Mouse (Mus musculus): ENCODE results near the gene Fndc11. TPM values are rescaled to one million over a fixed set of nuclear protein-coding genes. Genes with fewer than 3 reads are reported as not detected.

Gene Fndc11
- polyA plus RNA-seq (2012; rRNA removed) = 0.35 and 0.61 TPM in 2 replicates

DNA sequence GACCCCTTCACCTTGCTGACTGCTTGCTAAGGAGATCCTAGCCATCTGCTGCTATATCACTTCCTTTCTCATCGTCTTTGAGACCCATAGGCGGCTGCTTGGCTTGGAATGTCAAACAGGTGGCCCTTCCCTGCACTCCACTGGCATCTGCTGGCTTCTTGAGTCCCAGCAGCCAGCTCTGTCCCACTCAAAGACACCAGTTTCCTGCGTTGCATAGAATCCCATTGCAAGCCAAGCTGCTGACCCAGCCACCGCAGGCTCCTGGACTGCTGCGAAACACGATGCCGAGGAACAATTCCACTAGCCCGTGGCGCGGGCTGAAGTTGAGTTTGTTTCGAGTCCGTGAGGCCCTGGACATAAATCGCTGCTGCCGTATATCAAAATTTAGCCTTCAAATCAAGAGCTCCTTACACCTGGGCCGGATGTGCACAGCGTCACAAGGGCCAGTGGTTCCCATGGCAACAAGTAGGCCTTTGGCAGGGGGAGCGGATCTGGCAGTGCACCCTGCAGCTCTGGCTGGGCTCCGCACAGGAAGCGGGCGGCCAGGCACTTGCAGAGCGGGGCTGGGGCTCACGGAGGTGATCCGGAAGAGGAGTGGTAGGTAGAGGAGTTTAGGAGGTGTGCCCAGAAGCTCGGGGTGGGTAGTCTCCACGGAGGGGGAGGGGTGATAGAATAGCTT is at the start of gene Fndc11:
Fndc11 (plus strand) TSS at position 476 of the 679 bp plus-strand sequence.

DNA sequence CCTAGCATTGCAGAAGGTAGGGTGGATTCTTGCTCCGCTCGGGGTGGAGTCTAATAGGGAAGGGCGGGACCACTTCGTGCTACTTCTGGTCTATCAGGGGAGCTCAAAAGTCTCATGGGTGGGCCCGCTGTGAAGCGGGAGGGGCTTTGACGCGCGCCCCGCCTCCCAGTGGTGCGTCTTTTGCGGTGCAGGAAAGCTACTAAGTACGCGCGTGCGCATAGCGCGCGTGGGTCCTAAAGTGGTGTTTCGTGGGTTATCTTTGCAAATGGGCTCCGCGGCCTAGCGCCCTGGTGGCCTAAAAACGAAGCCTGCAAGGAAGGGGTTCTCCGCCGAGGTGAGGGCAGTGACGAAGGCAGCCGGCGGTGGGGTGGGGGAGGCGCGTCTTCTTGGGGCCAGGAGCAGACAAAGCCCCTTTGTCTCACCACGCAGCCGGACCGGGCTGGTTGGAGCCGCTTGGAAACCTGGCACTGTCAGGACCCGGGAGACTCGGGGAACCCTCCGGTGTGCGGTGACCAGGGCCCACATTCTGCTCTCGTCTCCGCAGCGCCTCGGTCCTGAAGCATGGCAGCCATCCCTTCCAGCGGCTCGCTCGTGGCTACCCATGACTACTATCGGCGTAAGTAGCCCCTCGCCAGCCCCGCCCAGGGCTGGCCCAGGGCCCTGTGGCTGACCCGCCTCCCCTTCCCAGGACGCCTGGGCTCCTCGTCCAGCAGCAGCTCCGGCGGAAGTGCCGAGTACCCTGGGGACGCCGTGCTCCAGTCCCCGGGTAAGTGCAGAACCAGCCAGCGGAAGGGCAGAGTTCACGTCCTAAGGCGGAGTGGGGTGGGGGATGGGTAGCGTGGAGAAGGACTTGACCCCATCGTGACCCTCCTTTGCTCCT is 32.5 kb upstream of the Fndc11 start, which contains the start of gene Ppdpf:
Ppdpf (plus strand) TSS at position 127 of the 880 bp plus-strand sequence.

GRCm38 (mm10) chr2:181202422-181202821 is 17.4 kb upstream of the Fndc11 start, which contains the start of gene Ptk6:
Gene Ptk6, minus strand, starts transcription at chr2:181202789.

GRCm38 (mm10) chr2:181213021-181213445 is 6.8 kb upstream of the Fndc11 start, which contains the start of gene Srms:
Gene Srms, minus strand, starts transcription at chr2:181213185.

GRCm38 (mm10) chr2:181241602-181242313 is 21.9 kb downstream of the Fndc11 start, which contains the start of gene Helz2:
Gene Helz2, minus strand, starts transcription at chr2:181242027.

Other genes starting within 250 kb of the Fndc11 start
- 4.1 and 4.6 TPM in 2 replicates for gene Col20a1, start 233.5 kb upstream of the Fndc11 start, polyA plus RNA-seq (2012; rRNA removed)
- gene Chrna4, start 176.5 kb upstream of the Fndc11 start, polyA plus RNA-seq (2012; rRNA removed) = 0.06 and 0.25 TPM in 2 replicates
- 1.1 and 1.4 TPM in 2 replicates for gene Kcnq2, start 84.7 kb upstream of the Fndc11 start, polyA plus RNA-seq (2012; rRNA removed)
- 8.8 and 9.5 TPM in 2 replicates for gene Eef1a2, start 63.0 kb upstream of the Fndc11 start, polyA plus RNA-seq (2012; rRNA removed)
- 223 and 266 TPM in 2 replicates for gene Ppdpf, start 32.8 kb upstream of the Fndc11 start, polyA plus RNA-seq (2012; rRNA removed)
- 4.5 and 7.2 TPM in 2 replicates for gene Ptk6, start 17.2 kb upstream of the Fndc11 start, polyA plus RNA-seq (2012; rRNA removed)
- 1.2 and 1.5 TPM in 2 replicates for gene Srms, start 6.8 kb upstream of the Fndc11 start, polyA plus RNA-seq (2012; rRNA removed)
- 45.2 and 46.9 TPM in 2 replicates for gene Helz2, start 22.0 kb downstream of the Fndc11 start, polyA plus RNA-seq (2012; rRNA removed)
- 32.6 and 34.0 TPM in 2 replicates for gene Gmeb2, start 68.0 kb downstream of the Fndc11 start, polyA plus RNA-seq (2012; rRNA removed)
- 6.0 and 7.6 TPM in 2 replicates for gene Stmn3, start 94.5 kb downstream of the Fndc11 start, polyA plus RNA-seq (2012; rRNA removed)
- gene Rtel1, start 99.7 kb downstream of the Fndc11 start, polyA plus RNA-seq (2012; rRNA removed) = 23.9 and 29.0 TPM in 2 replicates
- 32.6 and 36.8 TPM in 2 replicates for gene Zgpat, start 144.9 kb downstream of the Fndc11 start, polyA plus RNA-seq (2012; rRNA removed)
- 25.9 and 30.4 TPM in 2 replicates for gene Arfrp1, start 145.4 kb downstream of the Fndc11 start, polyA plus RNA-seq (2012; rRNA removed)
- 94.1 and 102 TPM in 2 replicates for gene Lime1, start 160.1 kb downstream of the Fndc11 start, polyA plus RNA-seq (2012; rRNA removed)
- gene Zbtb46, start 239.4 kb downstream of the Fndc11 start, polyA plus RNA-seq (2012; rRNA removed) = 2.0 TPM in 2 replicates

Data from colon, adult 2 months (tissue).